Mouse (Mus musculus) 3T3-L1 (cell line): Measurements from ENCODE around the gene Ano6.

ENCODE experiments used
- DNase-seq: peaks from one replicate; pipeline ENCODE4 v3.0.0-alpha.2; 2015; ENCODE audit warnings: low read depth, low spot score

The Ano6 gene

GRCm38 (mm10) chr15:95790529-95791071 is at the start of gene Ano6:
TSS of gene Ano6 (plus strand) at chr15:95790843.
- DNase-seq, result peak; percentile 91

GRCm38 (mm10) chr15:95742955-95743354 is 47.7 kb upstream of the Ano6 start:
- DNase-seq, result no peak

GRCm38 (mm10) chr15:95743856-95744255 is 46.8 kb upstream of the Ano6 start:
- no peak for DNase-seq

GRCm38 (mm10) chr15:95745346-95746106 is 45.1 kb upstream of the Ano6 start:
- DNase-seq, result no peak

- no peak for DNase-seq
These were observed 44.1 kb upstream of the Ano6 start for GRCm38 (mm10) chr15:95746513-95746912.

- DNase-seq, result no peak
These were observed 43.4 kb upstream of the Ano6 start for GRCm38 (mm10) chr15:95746955-95747931.

GRCm38 (mm10) chr15:95749216-95749615 is 41.4 kb upstream of the Ano6 start:
- DNase-seq, result no peak

- DNase-seq, result no peak
These were observed 40.6 kb upstream of the Ano6 start for GRCm38 (mm10) chr15:95750038-95750437.

GRCm38 (mm10) chr15:95751832-95752676 is 38.6 kb upstream of the Ano6 start:
- no peak for DNase-seq

- no peak for DNase-seq
These were observed 38.0 kb upstream of the Ano6 start for GRCm38 (mm10) chr15:95752677-95753019.

- no peak for DNase-seq
These were observed 37.6 kb upstream of the Ano6 start for GRCm38 (mm10) chr15:95753031-95753430.

GRCm38 (mm10) chr15:95757169-95757568 is 33.5 kb upstream of the Ano6 start:
- peak; percentile 75 for DNase-seq

- DNase-seq, result no peak
These were observed 32.6 kb upstream of the Ano6 start for GRCm38 (mm10) chr15:95758069-95758468.

- no peak for DNase-seq
These were observed 31.8 kb upstream of the Ano6 start for GRCm38 (mm10) chr15:95758696-95759434.

GRCm38 (mm10) chr15:95759857-95760256 is 30.8 kb upstream of the Ano6 start:
- no peak for DNase-seq

GRCm38 (mm10) chr15:95761420-95761819 is 29.2 kb upstream of the Ano6 start:
- no peak for DNase-seq

- DNase-seq, result peak; percentile 92
These were observed 27.9 kb upstream of the Ano6 start for GRCm38 (mm10) chr15:95762661-95763303.

- DNase-seq, result peak; percentile 69
These were observed 27.2 kb upstream of the Ano6 start for GRCm38 (mm10) chr15:95763464-95763863.

GRCm38 (mm10) chr15:95765271-95765670 is 25.4 kb upstream of the Ano6 start:
- DNase-seq, result no peak

GRCm38 (mm10) chr15:95765936-95766335 is 24.7 kb upstream of the Ano6 start:
- DNase-seq, result no peak
